Mouse (Mus musculus) cerebellum, postnatal 36 days (tissue): ENCODE results near the gene Kdm4c.
"Not testable (repeated sequence)": the region's sequence is repeated elsewhere in the genome, so short reads cannot be mapped to it uniquely, and the experiment has no call there.

Experiments
- DNase-seq, 2 experiments: peaks; one replicate each; pipeline ENCODE4 v3.0.0; 2021 to 2022; ENCODE audit warnings: mixed read lengths in 2 of 2

Kdm4c gene

GRCm38 (mm10) chr4:74312858-74313257, 70.6 kb downstream of the Kdm4c start:
- DNase-seq, result no peak

GRCm38 (mm10) chr4:74315388-74315787, 73.1 kb downstream of the Kdm4c start:
- DNase-seq, result no peak

- DNase-seq, result no peak
Observed at GRCm38 (mm10) chr4:74319313-74319712, 77.0 kb downstream of the Kdm4c start.

- DNase-seq, result no peak
Observed at GRCm38 (mm10) chr4:74357479-74357878, 115.2 kb downstream of the Kdm4c start.

GRCm38 (mm10) chr4:74360274-74360673, 118.0 kb downstream of the Kdm4c start:
- no peak for DNase-seq

GRCm38 (mm10) chr4:74386583-74386982, 144.3 kb downstream of the Kdm4c start:
- DNase-seq, result no peak

GRCm38 (mm10) chr4:74393162-74393561, 150.9 kb downstream of the Kdm4c start:
- no peak for DNase-seq

- DNase-seq, result no peak
Observed at GRCm38 (mm10) chr4:74396562-74396961, 154.3 kb downstream of the Kdm4c start.

GRCm38 (mm10) chr4:74401617-74402313, 159.5 kb downstream of the Kdm4c start:
- not testable (repeated sequence) for DNase-seq

- no peak for DNase-seq
Observed at GRCm38 (mm10) chr4:74408731-74409130, 166.4 kb downstream of the Kdm4c start.

GRCm38 (mm10) chr4:74419794-74420193, 177.5 kb downstream of the Kdm4c start:
- DNase-seq, result no peak
